Mouse (Mus musculus) lung, postnatal 0 days (tissue): ENCODE data around the gene Fbxo10.

ENCODE experiments used
- CTCF ChIP-seq: IDR thresholded peaks from 2 replicates; pipeline ENCODE4 v1.5.1; 2016; ENCODE audit warnings: antibody characterized with exemption, mild to moderate bottlenecking
- EP300 ChIP-seq: IDR thresholded peaks from 2 replicates; pipeline ENCODE4 v1.6.1; 2016; ENCODE audit warnings: antibody characterized with exemption, mild to moderate bottlenecking, control low read depth

DNA sequence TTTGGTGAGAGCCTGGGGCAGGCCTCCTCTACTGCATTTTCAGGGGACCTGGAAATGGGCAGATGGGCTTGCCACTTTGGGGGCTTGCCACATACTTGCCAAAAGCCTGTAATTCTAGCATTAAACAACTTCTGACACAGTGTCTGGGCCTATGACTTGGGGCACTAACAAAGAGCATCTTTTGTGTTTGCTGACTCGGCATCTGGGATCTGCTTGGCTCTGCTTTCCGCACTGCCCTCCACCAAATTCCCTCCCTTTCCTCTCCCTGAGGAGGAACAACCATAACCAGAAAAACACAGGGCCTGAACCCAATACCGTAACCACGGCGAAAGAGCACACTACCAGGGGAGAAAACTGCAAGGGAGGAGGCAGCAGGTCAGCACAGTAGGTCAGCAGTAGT, 93.8 kb downstream of the Fbxo10 start:
- TF ChIP-seq CTCF (no peak), EP300 (no peak)
